ENCODE assay signal across 16 mouse cellular contexts in genomic region chr14:105288529-105288928, GRCm38 (mm10). TPM values are rescaled to one million over a fixed set of nuclear protein-coding genes. Genes with fewer than 3 reads are reported as not detected.
DNase-seq lines count a peak whose midpoint lies in the region; ATAC-seq and TF ChIP-seq lines count a peak whose summit lies in the region.
"Had no signal": no experiment of that assay in that cellular context is flagged by ENCODE, and none has a peak within 500 bp of the region (broad histone marks: within the 10 kb centered on the region; RNA-seq: fewer than 3 reads in every experiment).

No protein-coding gene starts in this region.

- WGBS in liver, adult 2 months: 82% methylated on average over 4 of the region's 4 CpGs
- WGBS in liver, embryonic 11.5 days: 82% methylated on average over 4 of the region's 4 CpGs
- WGBS in liver, embryonic 15.5 days (ENCODE audit: insufficient replicate concordance): 58% methylated on average over 4 of the region's 4 CpGs
- 93% methylated on average over 4 of the region's 4 CpGs for WGBS in kidney, embryonic 14.5 days

- TF ChIP-seq RAD21 in CH12.LX (IDR thresholded peaks at IDR 0.05; ENCODE audit: low read depth, low read length): no peak

- no peaks in the 10 kb centered on the region; the same call in 1 of the 2 replicates for H3K79me2 ChIP-seq in liver, adult 2 months (ENCODE audit: control insufficient read depth, insufficient read depth, low read length)
- H3K79me2 ChIP-seq in CH12.LX (replicated peaks; ENCODE audit: control insufficient read depth, extremely low read depth, insufficient read depth, poor library complexity, severe bottlenecking): no peaks in the 10 kb centered on the region

- dilution Hi-C loops in CH12.LX (cut with MboI; ENCODE audit: extremely low pct_ligation_motif_present, extremely low pct_unique_long_range_greater_than_20kb, low sequenced_read_pairs): no loop called here

- no peak overlapping the region for H3K4me2 ChIP-seq in liver, embryonic 11.5 days
- H3K4me2 ChIP-seq in CH12.LX (ENCODE audit: insufficient read depth, low read depth, poor library complexity, severe bottlenecking): no peak overlapping the region
- H3K4me2 ChIP-seq in liver, embryonic 15.5 days: no peak overlapping the region
- H3K4me2 ChIP-seq in kidney, embryonic 14.5 days (replicated peaks; ENCODE audit: low read depth, low read length): no peak overlapping the region
- H3K4me2 ChIP-seq: heart, embryonic 13.5 days; liver, embryonic 13.5 days; stomach, embryonic 15.5 days had no signal

- no peaks in the 10 kb centered on the region for H3K4me1 ChIP-seq in liver, adult 2 months (ENCODE audit: control insufficient read depth, insufficient read depth, low read length)
- H3K4me1 ChIP-seq in liver, embryonic 11.5 days (replicated peaks; ENCODE audit: control insufficient read depth, insufficient read depth, low read length): no peaks in the 10 kb centered on the region
- H3K4me1 ChIP-seq in CH12.LX (ENCODE audit: control insufficient read depth in 1 of 2, insufficient read depth in 2 of 2): peaks cover 0 to 3% of the 10 kb centered on the region in 2 experiments; a peak in 1 of 4 replicates
- H3K4me1 ChIP-seq in liver, embryonic 15.5 days (replicated peaks): no peaks in the 10 kb centered on the region
- H3K4me1 ChIP-seq in kidney, embryonic 14.5 days (ENCODE audit: control insufficient read depth, insufficient read depth, low read length): peaks cover 3% of the 10 kb centered on the region; the same call in 1 of the 2 replicates
- H3K4me1 ChIP-seq: heart, embryonic 13.5 days; liver, embryonic 13.5 days; midbrain, embryonic 10.5 days; stomach, embryonic 15.5 days had no signal

- no peak for TF ChIP-seq CTCF in liver, adult 2 months (IDR thresholded peaks at IDR 0.05; ENCODE audit: low read depth, low read length)
- TF ChIP-seq CTCF in CH12.LX (conservative IDR thresholded peaks at IDR 0.05 in 1 of 2, IDR thresholded peaks at IDR 0.05 in 1 of 2; ENCODE audit: low read depth in 2 of 2, low read length in 2 of 2): no peak

- H3K9ac ChIP-seq in liver, adult 2 months (ENCODE audit: low read depth, low read length): no peak overlapping the region
- H3K9ac ChIP-seq in liver, embryonic 11.5 days (ENCODE audit: low read depth, low read length): no peak overlapping the region
- H3K9ac ChIP-seq in CH12.LX (ENCODE audit: insufficient read depth, low read depth): no peak overlapping the region
- no peak overlapping the region for H3K9ac ChIP-seq in liver, embryonic 15.5 days
- no peak overlapping the region for H3K9ac ChIP-seq in kidney, embryonic 14.5 days (ENCODE audit: low read depth, low read length)
- H3K9ac ChIP-seq: heart, embryonic 13.5 days; liver, embryonic 13.5 days; stomach, embryonic 15.5 days had no signal

- no peaks in the 10 kb centered on the region for H3K27me3 ChIP-seq in liver, adult 2 months (ENCODE audit: control insufficient read depth, insufficient read depth, low read length)
- no peaks in the 10 kb centered on the region for H3K27me3 ChIP-seq in liver, embryonic 11.5 days (replicated peaks; ENCODE audit: control insufficient read depth, insufficient read depth, low read length)
- H3K27me3 ChIP-seq in CH12.LX (replicated peaks): no peaks in the 10 kb centered on the region
- no peaks in the 10 kb centered on the region for H3K27me3 ChIP-seq in liver, embryonic 15.5 days
- no peaks in the 10 kb centered on the region for H3K27me3 ChIP-seq in kidney, embryonic 14.5 days (ENCODE audit: control insufficient read depth, insufficient read depth, low read length)
- H3K27me3 ChIP-seq: heart, embryonic 13.5 days; liver, embryonic 13.5 days; stomach, embryonic 15.5 days had no signal

- no peak for ATAC-seq in liver, embryonic 11.5 days (replicated peaks; ENCODE audit: low FRiP score)
- ATAC-seq in liver, embryonic 15.5 days (ENCODE audit: insufficient read depth): peak; percentile 47; the same call in 1 of the 2 replicates
- peak; percentile 99 for ATAC-seq in neutrophil, adult 5-6 weeks (ENCODE audit: extremely low read depth, insufficient number of reproducible peaks, low FRiP score, poor library complexity, severe bottlenecking)
- no peak for ATAC-seq in kidney, embryonic 14.5 days (ENCODE audit: low FRiP score, low TSS enrichment)

- peak; percentile 51 for DNase-seq in liver, adult 2 months (ENCODE audit: extremely low read depth, low read depth, low spot score)
- DNase-seq in liver, embryonic 11.5 days (ENCODE audit: low spot score): no peak
- DNase-seq in CH12.LX (ENCODE audit: extremely low read depth): peak; percentile 6
- DNase-seq in kidney, postnatal 4 days: no peak
- DNase-seq: adrenal gland, postnatal 10 days; cerebellum, postnatal 25 days; kidney, adult 18-20 months; liver, embryonic 13.5 days; right cerebral cortex, postnatal 4 days; thymus, postnatal 14 days had no signal

- peaks cover 16% of the 10 kb centered on the region; the same call in 1 of the 2 replicates for H3K36me3 ChIP-seq in liver, adult 2 months (ENCODE audit: control insufficient read depth, insufficient read depth, low read length)
- peaks cover 5% of the 10 kb centered on the region; the same call in 1 of the 2 replicates for H3K36me3 ChIP-seq in liver, embryonic 11.5 days (ENCODE audit: control insufficient read depth, insufficient read depth, low read length)
- H3K36me3 ChIP-seq in CH12.LX (replicated peaks in 1 of 2; ENCODE audit: control insufficient read depth in 1 of 2, insufficient read depth in 1 of 2, low read length in 1 of 2): peaks cover 2 to 23% of the 10 kb centered on the region in 2 experiments
- H3K36me3 ChIP-seq in liver, embryonic 15.5 days (replicated peaks): peaks cover 12% of the 10 kb centered on the region; the same call in 1 of the 2 replicates
- peaks cover 13% of the 10 kb centered on the region; the same call in 1 of the 2 replicates for H3K36me3 ChIP-seq in kidney, embryonic 14.5 days (ENCODE audit: control insufficient read depth, insufficient read depth, low read length)
- H3K36me3 ChIP-seq: stomach, embryonic 15.5 days had no signal

- H3K4me3 ChIP-seq in liver, adult 2 months (ENCODE audit: insufficient read depth, low read depth, low read length): no peak overlapping the region
- no peak overlapping the region for H3K4me3 ChIP-seq in liver, embryonic 11.5 days (ENCODE audit: low read depth, low read length)
- no peak overlapping the region for H3K4me3 ChIP-seq in CH12.LX (replicated peaks in 1 of 3; ENCODE audit: low read depth in 2 of 3, low read length in 2 of 3, poor library complexity in 1 of 3)
- no peak overlapping the region for H3K4me3 ChIP-seq in liver, embryonic 15.5 days (replicated peaks)
- H3K4me3 ChIP-seq in kidney, embryonic 14.5 days (ENCODE audit: low read length): no peak overlapping the region
- H3K4me3 ChIP-seq: heart, embryonic 13.5 days; liver, embryonic 13.5 days; midbrain, embryonic 10.5 days; stomach, embryonic 15.5 days had no signal

- in situ Hi-C loops in CH12.LX (cut with MboI; ENCODE audit: low pct_ligation_motif_present, low pct_unique_long_range_greater_than_20kb, low sequenced_read_pairs): no loop called here

- TF ChIP-seq EP300 in CH12.LX (IDR thresholded peaks at IDR 0.05; ENCODE audit: low read length): no peak

- H3K9me3 ChIP-seq in liver, embryonic 11.5 days (ENCODE audit: control insufficient read depth, low read length): no peaks in the 10 kb centered on the region
- H3K9me3 ChIP-seq in CH12.LX (replicated peaks; ENCODE audit: low read length): no peaks in the 10 kb centered on the region
- no peaks in the 10 kb centered on the region for H3K9me3 ChIP-seq in liver, embryonic 15.5 days (replicated peaks)
- H3K9me3 ChIP-seq in kidney, embryonic 14.5 days (ENCODE audit: control insufficient read depth, low read length): no peaks in the 10 kb centered on the region
- H3K9me3 ChIP-seq: heart, embryonic 13.5 days; liver, embryonic 13.5 days; midbrain, embryonic 10.5 days; stomach, embryonic 15.5 days had no signal

- no peak for TF ChIP-seq POLR2A in liver, adult 2 months (IDR thresholded peaks at IDR 0.05; ENCODE audit: extremely low read depth, insufficient read depth, low read length)
- TF ChIP-seq POLR2A in CH12.LX (IDR thresholded peaks at IDR 0.05; ENCODE audit: low read depth, low read length): no peak

- H3K27ac ChIP-seq in liver, adult 2 months (replicated peaks; ENCODE audit: insufficient read depth, low read depth, low read length): no peak overlapping the region
- no peak overlapping the region for H3K27ac ChIP-seq in liver, embryonic 11.5 days (ENCODE audit: low read depth, low read length)
- H3K27ac ChIP-seq in CH12.LX (ENCODE audit: insufficient read depth, low read depth): no peak overlapping the region
- no peak overlapping the region for H3K27ac ChIP-seq in liver, embryonic 15.5 days (replicated peaks)
- H3K27ac ChIP-seq in kidney, embryonic 14.5 days (ENCODE audit: low read depth, low read length): no peak overlapping the region
- H3K27ac ChIP-seq: heart, embryonic 13.5 days; liver, embryonic 13.5 days; midbrain, embryonic 10.5 days; stomach, embryonic 15.5 days had no signal

TF ChIP-seq in CH12.LX, 34 proteins besides CTCF, POLR2A, EP300 and RAD21:
- no peak for TF ChIP-seq CHD2 (IDR thresholded peaks at IDR 0.05; ENCODE audit: low read length)
- no peak for TF ChIP-seq ZC3H11A (IDR thresholded peaks at IDR 0.05; ENCODE audit: low read depth, low read length)
- no peak for TF ChIP-seq TBP (conservative IDR thresholded peaks at IDR 0.05; ENCODE audit: low read depth, low read length)
- no peak for TF ChIP-seq USF1 (IDR thresholded peaks at IDR 0.05; ENCODE audit: low read depth, low read length)
- TF ChIP-seq NELFE (IDR thresholded peaks at IDR 0.05; ENCODE audit: low read depth, low read length): no peak
- TF ChIP-seq SIN3A (IDR thresholded peaks at IDR 0.05; ENCODE audit: low read length): no peak
- TF ChIP-seq ZMIZ1 (IDR thresholded peaks at IDR 0.05; ENCODE audit: low read depth, low read length): no peak
- no peak for TF ChIP-seq ETS1 (conservative IDR thresholded peaks at IDR 0.05; ENCODE audit: low read depth, low read length)
- no peak for TF ChIP-seq HCFC1 (IDR thresholded peaks at IDR 0.05; ENCODE audit: low read depth, low read length)
- TF ChIP-seq JUN (IDR thresholded peaks at IDR 0.05; ENCODE audit: insufficient read depth, low read depth, low read length): no peak
- no peak for TF ChIP-seq IRF4 (IDR thresholded peaks at IDR 0.05; ENCODE audit: low read depth, low read length)

RNA-seq across cellular contexts. Expression of gene Ndfip2, which starts 30.2 kb away (rescaled TPM):
- total RNA-seq in liver, adult 2 months (2014; rRNA removed): 48.1 and 54.2 TPM in 2 replicates
- 42.8 and 44.2 TPM in 2 replicates for polyA plus RNA-seq in liver, adult 2 months (2012; rRNA removed)
- polyA plus RNA-seq in liver, embryonic 11.5 days (2014; fragmentation: Nextera tagmentation; extraction: Ambion mirVana): 35.3 and 38.4 TPM in 2 replicates
- 12.6 and 14.1 TPM in 2 replicates for total RNA-seq in CH12.LX (2012; rRNA removed)
- total RNA-seq in CH12.LX (2014; rRNA removed): 49.4 and 49.6 TPM in 2 replicates
- 18.0 and 19.0 TPM in 2 replicates for polyA plus RNA-seq in CH12.LX (2012; ENCODE audit: insufficient read length, low read depth)
- 25.5 and 27.6 TPM in 2 replicates for polyA plus RNA-seq in liver, embryonic 15.5 days (2015; fragmentation: Nextera tagmentation; extraction: Ambion mirVana)
- total RNA-seq in neutrophil, adult 5-6 weeks (2017): 30.3 and 32.8 TPM in 2 replicates
- polyA plus RNA-seq in kidney, embryonic 14.5 days (2014; fragmentation: Nextera tagmentation; extraction: Ambion mirVana): 56.7 and 67.3 TPM in 2 replicates

Comparison
In these comparisons a context has a peak if more than half of its experiments do, and no peak if none do; other contexts are left out.
1. DNase-seq: peak in liver, adult 2 months (single experiment) and CH12.LX (single experiment); none in liver, embryonic 11.5 days (single experiment) and kidney, postnatal 4 days (0 of 2).
2. ATAC-seq: peak in liver, embryonic 15.5 days (single experiment) and neutrophil, adult 5-6 weeks (single experiment); none in liver, embryonic 11.5 days (single experiment) and kidney, embryonic 14.5 days (single experiment).